17 mouse cellular contexts compared by ENCODE assay signal in genomic region chr10:96395017-96395416, GRCm38 (mm10).
"Had no signal": no experiment of that assay in that cellular context is flagged by ENCODE, and none has a peak within 500 bp of the region (broad histone marks: within the 10 kb centered on the region; RNA-seq: fewer than 3 reads in every experiment).

No protein-coding gene starts in this region.

- H3K9ac ChIP-seq: limb, embryonic 13.5 days; liver, embryonic 13.5 days; lung, embryonic 14.5 days; midbrain, embryonic 12.5 days; neural tube, embryonic 13.5 days had no signal

- ATAC-seq: midbrain, embryonic 16.5 days had no signal

- H3K27ac ChIP-seq: layer of hippocampus, adult 2 months; limb, embryonic 10.5 days; limb, embryonic 13.5 days; liver, embryonic 13.5 days; midbrain, embryonic 12.5 days; neural tube, embryonic 13.5 days had no signal

- H3K4me3 ChIP-seq: layer of hippocampus, adult 2 months; limb, embryonic 10.5 days; limb, embryonic 13.5 days; liver, embryonic 13.5 days; midbrain, embryonic 12.5 days; myocyte; neural tube, embryonic 13.5 days had no signal

- DNase-seq: kidney, adult 18-20 months; kidney, adult 9 months; kidney, postnatal 25 days; layer of hippocampus, adult 9-11 months; liver; liver, embryonic 13.5 days; lung, embryonic 14.5 days; lung, postnatal 10 days; lung, postnatal 4 days; thymus, postnatal 36 days had no signal

- H3K4me1 ChIP-seq: liver, embryonic 13.5 days had no signal

- H3K36me3 ChIP-seq: limb, embryonic 10.5 days; limb, embryonic 13.5 days; liver, embryonic 13.5 days; midbrain, embryonic 12.5 days; neural tube, embryonic 13.5 days had no signal

- H3K27me3 ChIP-seq: limb, embryonic 13.5 days; liver, embryonic 13.5 days; midbrain, embryonic 12.5 days; neural tube, embryonic 13.5 days had no signal

- H3K4me2 ChIP-seq: limb, embryonic 13.5 days; liver, embryonic 13.5 days; lung, embryonic 14.5 days; midbrain, embryonic 12.5 days; neural tube, embryonic 13.5 days had no signal

- H3K9me3 ChIP-seq: limb, embryonic 10.5 days; limb, embryonic 13.5 days; liver, embryonic 13.5 days; midbrain, embryonic 12.5 days; neural tube, embryonic 13.5 days had no signal
